Mouse (Mus musculus) hematopoietic stem cell, adult 5-6 weeks (primary cell): ENCODE data around the gene Nacc2. TPM values are rescaled to one million over a fixed set of nuclear protein-coding genes. Genes with fewer than 3 reads are reported as not detected.

Experiments used
- ATAC-seq, 2 experiments: fragments of 125-278 bp in 1 of 2; replicated peaks in 1 of 2; 2 replicates each; pipeline ENCODE4 v1.8.0; 2016 to 2017; ENCODE audit warnings: inconsistent platforms in 2 of 2, mild to moderate bottlenecking in 2 of 2, moderate number of reproducible peaks in 2 of 2, low read depth in 1 of 2, moderate TSS enrichment in 1 of 2; ENCODE audit not compliant: low FRiP score in 2 of 2, poor library complexity in 2 of 2, severe bottlenecking in 2 of 2, insufficient read depth in 1 of 2, low TSS enrichment in 1 of 2
- total RNA-seq: library from RNA; stranded (forward); fragments of 172-1452, 232-1000 nt; gene quantifications from 2 replicates; pipeline ENCODE4 v1.2.3, GENCODE M21; 2017

Gene Nacc2
- total RNA-seq, 1 experiment from 2014 or later: 3.4 TPM

DNA sequence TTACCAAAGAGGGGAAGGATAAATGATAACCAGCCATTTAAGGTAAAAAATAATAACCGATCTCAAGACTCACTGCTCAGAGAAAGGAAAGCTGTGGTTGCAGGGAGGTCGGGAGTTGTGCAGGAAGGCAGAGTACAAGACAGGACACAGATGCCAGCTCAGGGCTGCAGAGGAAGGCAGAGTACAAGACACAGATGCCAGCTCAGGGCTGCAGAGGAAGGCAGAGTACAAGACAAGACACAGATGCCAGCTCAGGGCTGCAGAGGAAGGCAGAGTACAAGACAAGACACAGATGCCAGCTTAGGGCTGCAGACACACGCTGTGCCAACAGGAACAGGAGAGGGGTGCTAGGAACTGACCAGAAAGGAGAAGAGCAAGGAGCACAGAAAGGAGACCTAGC lies 42.2 kb downstream of the Nacc2 start:
- ATAC-seq: peak; percentile 42 to 62; a peak in 3 of 4 replicates

GRCm38 (mm10) chr2:26079409-26079808 lies 43.6 kb downstream of the Nacc2 start:
- no peak for ATAC-seq

DNA sequence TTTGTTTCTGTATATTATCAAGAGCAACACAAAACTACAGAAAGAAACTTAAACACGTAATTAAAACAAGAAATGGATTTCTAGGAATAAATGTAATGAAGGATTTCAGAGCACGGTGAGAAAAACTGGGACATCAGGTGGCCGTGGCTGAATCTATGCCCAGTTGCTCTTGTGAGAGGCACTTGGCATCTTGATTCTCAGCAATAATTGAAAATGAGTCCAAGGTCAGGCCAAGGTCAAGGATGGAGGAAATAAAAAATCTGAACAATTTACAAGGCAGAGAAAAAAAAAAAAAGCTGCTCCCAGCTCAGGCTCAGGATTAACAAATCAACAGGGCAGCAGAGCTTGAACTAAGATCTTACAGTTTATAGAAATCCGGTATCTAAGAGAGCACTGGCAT lies 46.0 kb downstream of the Nacc2 start:
- no peak for ATAC-seq

- no peak for ATAC-seq
Observed at GRCm38 (mm10) chr2:26076121-26076520, 46.9 kb downstream of the Nacc2 start.

- ATAC-seq: no peak
Observed at GRCm38 (mm10) chr2:26074551-26074950, 48.5 kb downstream of the Nacc2 start.

- no peak for ATAC-seq
Observed at GRCm38 (mm10) chr2:26068592-26068991, 54.4 kb downstream of the Nacc2 start.

DNA sequence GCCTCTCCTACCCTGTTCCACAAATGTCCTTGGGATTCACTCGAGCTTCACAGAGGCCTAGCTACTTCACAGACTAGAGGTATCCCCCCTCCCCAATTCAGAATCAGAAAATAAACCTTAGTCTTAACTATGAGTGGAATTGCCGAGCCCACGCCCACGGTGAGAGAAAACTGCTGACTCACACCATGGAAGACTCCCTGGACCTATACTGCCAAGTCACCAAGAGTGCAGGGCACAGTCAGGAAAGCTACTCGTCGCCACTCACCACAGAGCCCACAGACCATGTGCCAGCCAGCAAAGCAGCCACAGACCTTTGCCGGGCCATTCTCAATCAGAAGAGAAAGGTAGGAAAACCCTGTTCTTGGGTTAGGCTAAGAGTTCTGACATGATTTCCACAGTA lies 54.8 kb downstream of the Nacc2 start:
- ATAC-seq: peak; percentile 83 to 88

DNA sequence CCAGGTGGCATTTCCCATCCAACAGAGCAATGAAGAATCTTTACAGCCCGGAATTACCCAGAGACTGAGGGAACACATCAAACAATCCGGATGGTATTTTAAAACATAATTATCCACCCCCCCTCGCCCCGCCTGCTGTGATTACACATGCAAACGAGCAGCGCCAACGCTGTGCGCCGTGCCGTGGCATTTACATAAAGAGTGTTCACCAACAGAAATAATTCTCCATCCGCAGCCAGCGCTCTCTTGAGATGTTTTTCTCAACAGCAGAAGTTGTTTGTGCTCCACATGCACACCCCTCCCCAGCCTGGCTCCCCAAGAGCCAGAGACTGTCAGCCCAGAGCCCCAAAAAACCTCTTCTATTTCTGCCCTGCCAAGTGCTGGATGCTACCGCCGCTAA lies 56.5 kb downstream of the Nacc2 start:
- no peak for ATAC-seq

- ATAC-seq: no peak
Observed at GRCm38 (mm10) chr2:26062742-26063427, 60.1 kb downstream of the Nacc2 start.

GRCm38 (mm10) chr2:26062241-26062640 lies 60.8 kb downstream of the Nacc2 start:
- ATAC-seq: 0 out of 4 replicates have a peak, but pooled peaks of 1 of the 2 experiments have one; percentile 17

GRCm38 (mm10) chr2:26061018-26061666 lies 61.9 kb downstream of the Nacc2 start:
- no peak for ATAC-seq

DNA sequence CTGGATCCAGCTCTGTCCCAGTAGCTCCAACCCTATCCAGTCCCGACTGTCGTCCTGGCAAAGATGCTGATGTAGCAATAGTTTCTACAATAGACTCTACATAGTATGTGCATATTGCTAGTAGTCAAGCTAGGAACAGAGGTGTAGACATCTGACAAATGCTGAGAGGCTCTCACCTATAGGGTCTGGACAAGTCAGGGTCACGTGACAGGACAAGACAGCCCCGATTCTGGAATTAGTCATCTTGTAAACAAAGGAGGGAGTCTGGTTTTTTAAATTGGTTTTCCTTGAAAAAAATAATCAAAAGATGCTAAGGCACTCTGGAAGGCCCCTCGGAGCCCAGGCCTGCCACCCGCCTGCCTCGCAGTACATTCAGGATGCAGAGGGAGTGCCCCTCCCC lies 66.0 kb downstream of the Nacc2 start:
- no peak for ATAC-seq

GRCm38 (mm10) chr2:26056226-26056625 lies 66.8 kb downstream of the Nacc2 start:
- no peak for ATAC-seq

DNA sequence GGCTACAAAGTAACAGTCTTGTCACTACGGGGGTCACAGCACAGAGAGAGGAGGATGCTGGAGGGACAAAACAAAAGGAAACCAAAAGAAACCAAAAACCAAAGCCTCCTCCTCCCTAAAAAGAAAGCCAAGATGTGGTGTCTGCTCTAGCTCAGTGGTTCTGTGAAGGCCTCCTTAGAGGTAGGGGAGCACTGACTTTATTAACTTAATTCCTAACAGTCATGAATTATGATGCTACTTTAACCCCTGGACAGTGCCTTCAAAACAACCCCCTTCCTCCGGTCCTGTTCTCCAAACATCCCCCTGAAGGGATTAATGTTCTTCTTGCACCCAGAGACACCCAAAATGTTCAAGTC lies 67.3 kb downstream of the Nacc2 start:
- ATAC-seq: no peak

- peak; percentile 91 to 96 for ATAC-seq
Observed at GRCm38 (mm10) chr2:26055046-26055746, 67.8 kb downstream of the Nacc2 start.

DNA sequence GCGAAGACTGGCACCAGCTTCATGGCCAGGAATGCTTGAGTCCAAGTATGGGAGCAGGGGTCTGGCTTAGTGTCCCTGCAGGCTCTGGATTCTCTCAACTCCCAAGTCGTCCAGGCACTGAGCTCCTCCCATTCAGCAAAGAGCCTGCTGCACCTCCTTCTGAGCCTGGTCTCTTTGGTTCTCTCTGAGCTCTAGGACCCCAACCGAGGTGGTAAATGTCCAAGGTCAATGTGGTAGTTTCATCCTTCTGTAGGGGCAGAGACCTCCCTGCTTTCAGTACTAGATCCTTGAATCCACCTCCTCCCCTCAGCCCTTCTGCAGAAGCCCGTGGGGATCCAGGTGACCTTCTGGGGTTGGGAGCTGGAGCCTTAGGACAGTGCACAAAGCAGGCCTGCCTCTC lies 70.2 kb downstream of the Nacc2 start:
- ATAC-seq: no peak

DNA sequence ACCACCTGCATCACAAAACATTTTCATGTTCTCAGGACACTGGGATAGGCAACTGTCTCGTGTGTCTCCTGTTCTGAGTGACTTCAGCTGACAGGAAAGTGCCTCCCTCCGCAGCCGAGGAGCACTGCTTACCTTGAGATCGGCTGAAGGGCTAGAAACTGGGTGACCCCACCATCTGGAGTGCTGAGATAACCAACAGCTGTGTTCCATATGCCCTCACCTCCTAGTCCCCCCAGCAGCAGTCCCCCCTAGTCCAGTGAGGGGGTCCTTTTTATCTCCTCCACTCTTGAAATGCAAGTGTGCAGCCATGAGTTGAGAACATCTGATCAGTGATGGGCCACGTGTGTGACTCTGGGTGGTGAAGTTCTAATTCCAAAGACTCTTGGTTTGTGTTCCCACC lies 74.2 kb downstream of the Nacc2 start:
- no peak for ATAC-seq

- ATAC-seq: no peak
Observed at GRCm38 (mm10) chr2:26044216-26044615, 78.8 kb downstream of the Nacc2 start.
